Mouse (Mus musculus) cerebellum, adult 11-12 months (tissue): Measurements from ENCODE around the gene Pir.

Experiments used
- DNase-seq: peaks from one replicate; pipeline ENCODE4 v3.0.0; 2022

Pir gene

GRCm38 (mm10) chrX:164345359-164345938 lies 76.3 kb downstream of the Pir start:
- no peak for DNase-seq

GRCm38 (mm10) chrX:164348937-164349336 lies 79.8 kb downstream of the Pir start:
- no peak for DNase-seq

GRCm38 (mm10) chrX:164365153-164365865 lies 96.1 kb downstream of the Pir start:
- no peak for DNase-seq

- DNase-seq: no peak
Measured at GRCm38 (mm10) chrX:164370576-164370975, 101.4 kb downstream of the Pir start.

- DNase-seq: no peak
Measured at GRCm38 (mm10) chrX:164373081-164373480, 103.9 kb downstream of the Pir start, which contains the start of gene Vegfd. Gene Vegfd, plus strand, starts transcription at chrX:164373378.

- no peak for DNase-seq
Measured at GRCm38 (mm10) chrX:164374586-164374985, 105.4 kb downstream of the Pir start.

- no peak for DNase-seq
Measured at GRCm38 (mm10) chrX:164379721-164380120, 110.5 kb downstream of the Pir start.

- peak; percentile 36 for DNase-seq
Measured at GRCm38 (mm10) chrX:164381618-164382408, 112.6 kb downstream of the Pir start.

GRCm38 (mm10) chrX:164394091-164394490 lies 124.9 kb downstream of the Pir start:
- no peak for DNase-seq

- DNase-seq: no peak
Measured at GRCm38 (mm10) chrX:164398456-164398855, 129.3 kb downstream of the Pir start.

GRCm38 (mm10) chrX:164405080-164405649 lies 136.0 kb downstream of the Pir start:
- DNase-seq: no peak

GRCm38 (mm10) chrX:164406133-164407022 lies 137.2 kb downstream of the Pir start:
- DNase-seq: no peak

- DNase-seq: no peak
Measured at GRCm38 (mm10) chrX:164408301-164408927, 139.2 kb downstream of the Pir start.

- no peak for DNase-seq
Measured at GRCm38 (mm10) chrX:164410562-164410961, 141.4 kb downstream of the Pir start.

GRCm38 (mm10) chrX:164416803-164417202 lies 147.6 kb downstream of the Pir start:
- DNase-seq: no peak

- DNase-seq: no peak
Measured at GRCm38 (mm10) chrX:164418008-164418407, 148.8 kb downstream of the Pir start.

- DNase-seq: peak; percentile 96
Measured at GRCm38 (mm10) chrX:164419471-164419939, 150.3 kb downstream of the Pir start, which contains the start of gene Piga. Gene Piga, plus strand, starts transcription at chrX:164419787.

- no peak for DNase-seq
Measured at GRCm38 (mm10) chrX:164419955-164420354, 150.8 kb downstream of the Pir start.

- DNase-seq: no peak
Measured at GRCm38 (mm10) chrX:164420518-164420917, 151.3 kb downstream of the Pir start.
